Mouse (Mus musculus): Measurements from ENCODE around the gene Rnf8. TPM values are rescaled to one million over a fixed set of nuclear protein-coding genes. Genes with fewer than 3 reads are reported as not detected.
"Not testable (repeated sequence)": the region's sequence is repeated elsewhere in the genome, so short reads cannot be mapped to it uniquely, and the experiment has no call there.

Rnf8 gene
- total RNA-seq (2015; ENCODE audit: low replicate concordance) (62.0 and 77.1 TPM in 2 replicates), total RNA-seq (2017; ENCODE audit: low replicate concordance) (71.4 and 80.5 TPM in 2 replicates)

DNA sequence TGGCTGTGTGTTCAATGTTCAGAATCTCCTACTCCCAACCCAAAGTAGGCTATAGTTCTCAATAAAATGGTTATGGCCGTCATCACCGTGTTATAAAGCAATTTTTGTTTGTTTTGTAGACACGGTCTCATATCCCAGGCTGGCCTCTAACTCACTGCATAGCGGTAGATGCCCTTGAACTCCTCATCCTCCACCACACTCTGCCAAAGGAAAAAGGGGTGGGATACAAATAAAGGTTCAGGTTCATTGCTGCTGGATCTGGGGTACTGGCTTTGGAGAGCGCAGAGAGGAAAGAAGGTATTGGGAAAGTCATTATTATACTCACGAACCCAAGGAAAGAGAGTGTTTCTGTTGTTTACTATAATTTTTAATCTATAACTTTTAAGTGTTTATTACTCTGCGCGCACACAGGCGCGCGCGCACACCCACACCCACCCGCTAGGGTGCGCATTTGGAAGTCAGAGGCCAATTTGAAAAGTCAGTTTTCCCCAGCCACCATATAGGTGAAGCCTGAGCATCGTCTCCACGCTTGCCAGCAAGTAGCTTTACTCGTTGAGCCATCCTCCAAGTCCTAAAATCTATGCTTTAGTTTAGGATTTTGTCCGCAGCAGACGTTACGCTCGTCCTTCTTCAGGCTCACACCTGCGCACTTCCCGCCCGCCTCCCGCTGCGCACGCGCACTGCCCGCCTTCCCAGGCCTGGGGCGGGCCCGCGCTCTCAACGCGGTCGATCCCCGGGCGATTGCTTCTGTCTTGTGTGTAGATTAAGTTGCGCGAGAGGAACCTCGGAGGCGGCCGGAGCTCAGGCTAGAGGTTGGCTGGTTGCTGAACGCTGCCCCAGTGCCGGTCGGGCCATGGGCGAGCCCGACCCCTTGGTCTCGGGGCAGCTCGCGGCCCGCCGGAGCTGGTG is at the start of gene Rnf8, which contains the start of gene Gm28043:
TSS of gene Rnf8 (plus strand) at position 676 of the 909 bp plus-strand sequence.
TSS of gene Gm28043 (plus strand) at position 762 of the 909 bp plus-strand sequence.
- peak; percentile 89 for ATAC-seq (replicated peaks; ENCODE audit: low FRiP score, poor library complexity, severe bottlenecking)

DNA sequence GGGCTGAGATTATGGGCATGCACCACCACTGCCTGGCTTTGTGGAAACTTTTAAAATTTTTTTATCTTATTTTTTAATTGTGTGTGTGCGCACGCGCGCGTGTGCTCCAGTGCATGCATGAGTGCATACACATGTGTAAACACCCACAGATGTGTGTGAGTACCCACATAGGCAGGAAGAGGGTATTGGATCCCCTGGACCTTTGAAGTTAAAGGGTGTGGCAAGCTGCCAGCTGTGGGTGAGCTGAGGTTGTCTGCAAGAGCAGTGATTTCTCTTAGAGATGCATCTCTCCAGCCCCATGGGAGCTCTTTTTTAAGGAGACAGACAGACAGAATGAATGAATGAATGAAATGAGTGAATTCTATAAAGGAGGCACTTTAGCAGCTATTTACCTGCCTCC is 49.1 kb upstream of the Rnf8 start:
- no peak for ATAC-seq (replicated peaks; ENCODE audit: low FRiP score, poor library complexity, severe bottlenecking)

DNA sequence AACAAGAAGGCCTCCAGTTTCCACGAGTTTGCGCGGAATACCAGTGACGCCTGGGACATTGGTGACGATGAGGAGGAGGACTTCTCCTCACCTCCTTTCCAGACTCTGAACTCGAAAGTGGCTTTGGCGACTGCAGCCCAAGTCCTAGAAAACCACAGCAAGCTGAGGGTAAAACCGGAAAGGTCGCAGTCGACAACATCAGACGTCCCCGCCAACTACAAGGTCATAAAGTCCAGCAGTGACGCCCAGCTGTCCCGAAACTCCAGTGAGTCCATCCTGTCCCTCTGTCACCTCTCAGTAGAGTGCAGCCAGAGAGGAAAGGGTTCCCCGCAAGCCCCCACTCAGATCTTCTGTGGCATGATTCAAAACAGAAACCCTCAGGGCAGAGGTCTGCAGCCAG is 46.2 kb upstream of the Rnf8 start:
- ATAC-seq (replicated peaks; ENCODE audit: low FRiP score, poor library complexity, severe bottlenecking): no peak

DNA sequence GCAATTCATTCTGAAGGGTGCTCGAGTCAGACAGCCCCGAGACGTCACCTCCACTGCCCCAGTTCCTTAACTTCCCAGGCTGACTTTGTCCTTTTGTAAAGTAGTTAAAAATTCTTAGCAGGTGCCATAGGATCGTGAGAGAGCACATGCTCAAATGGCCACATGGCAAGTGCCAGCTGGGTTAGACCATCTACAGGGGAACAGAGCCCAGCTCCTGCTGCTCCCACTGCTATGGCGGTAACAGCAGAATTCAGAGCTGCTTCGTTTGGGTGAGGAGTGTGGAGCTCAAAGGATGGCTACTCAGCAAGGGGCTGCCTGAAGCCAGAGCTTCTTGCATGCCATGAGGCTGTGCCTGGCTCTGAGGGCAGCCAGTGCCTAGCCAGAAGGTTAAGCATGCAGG is 44.8 kb upstream of the Rnf8 start:
- no peak for ATAC-seq (replicated peaks; ENCODE audit: low FRiP score, poor library complexity, severe bottlenecking)

DNA sequence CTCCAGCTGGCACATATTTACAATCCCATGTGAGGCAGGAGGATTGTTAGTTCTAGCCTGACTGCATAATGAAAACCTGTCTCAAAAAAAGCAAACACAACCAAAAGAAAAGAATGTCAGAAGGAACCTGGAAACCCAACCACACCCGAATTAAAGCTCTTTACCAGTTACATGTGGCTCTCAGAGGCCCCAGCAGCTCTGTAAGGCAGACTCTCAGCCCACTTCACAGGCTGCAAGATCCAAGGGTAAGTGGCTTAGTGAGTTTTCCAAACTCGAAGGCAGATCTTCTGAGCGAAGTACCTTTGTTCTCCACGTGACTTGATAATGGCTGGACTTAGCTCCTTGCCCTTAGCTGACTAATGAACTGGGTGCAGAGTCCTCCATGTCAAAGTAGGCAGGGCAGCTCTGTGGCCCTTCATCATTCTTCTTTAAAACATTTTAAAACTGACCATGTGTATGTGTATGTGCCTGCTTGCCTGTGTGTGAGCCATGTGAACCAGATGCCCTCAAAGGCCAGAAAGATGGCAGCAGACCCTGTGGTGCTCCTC is 34.9 kb upstream of the Rnf8 start:
- no peak for ATAC-seq (replicated peaks; ENCODE audit: low FRiP score, poor library complexity, severe bottlenecking)

DNA sequence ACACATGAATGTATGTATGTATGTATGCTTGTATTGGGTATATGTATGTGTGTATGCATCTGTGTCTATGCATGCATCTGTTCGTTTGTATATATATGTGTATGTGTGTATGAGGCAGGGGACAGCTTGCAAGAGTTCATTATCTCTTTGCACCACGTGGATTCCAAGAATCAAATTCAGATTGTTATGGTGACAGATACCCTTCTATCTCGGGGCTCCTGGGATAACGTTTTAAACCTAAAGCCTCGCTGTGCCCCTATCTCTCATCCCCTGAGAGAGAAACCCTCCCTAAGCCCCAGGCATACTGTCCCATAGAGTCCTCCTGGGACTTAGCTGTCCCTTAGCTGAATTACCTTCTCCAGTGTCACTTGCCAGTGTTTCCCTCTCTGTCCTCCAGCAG is 31.0 kb upstream of the Rnf8 start:
- ATAC-seq (replicated peaks; ENCODE audit: low FRiP score, poor library complexity, severe bottlenecking): no peak

DNA sequence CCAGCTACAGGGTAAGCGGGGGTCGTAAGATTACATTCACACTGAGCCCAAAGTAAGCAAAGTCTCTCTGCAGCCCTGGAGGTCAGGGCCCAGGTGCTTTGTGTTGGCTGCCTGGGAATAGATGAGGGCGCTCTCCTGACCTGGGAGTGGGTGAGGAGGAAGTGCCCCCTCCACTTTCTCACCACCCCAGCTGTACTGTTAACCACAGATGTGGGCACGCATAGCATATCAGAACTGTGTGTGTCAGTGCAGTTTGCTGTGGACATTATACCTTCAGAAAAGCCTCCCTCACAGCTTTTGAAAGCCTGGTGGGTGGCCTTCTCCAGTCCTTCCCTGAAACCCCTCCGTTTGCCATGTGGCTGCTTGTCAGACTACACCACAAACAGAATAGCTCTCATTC is 30.3 kb upstream of the Rnf8 start:
- ATAC-seq (replicated peaks; ENCODE audit: low FRiP score, poor library complexity, severe bottlenecking): no peak

DNA sequence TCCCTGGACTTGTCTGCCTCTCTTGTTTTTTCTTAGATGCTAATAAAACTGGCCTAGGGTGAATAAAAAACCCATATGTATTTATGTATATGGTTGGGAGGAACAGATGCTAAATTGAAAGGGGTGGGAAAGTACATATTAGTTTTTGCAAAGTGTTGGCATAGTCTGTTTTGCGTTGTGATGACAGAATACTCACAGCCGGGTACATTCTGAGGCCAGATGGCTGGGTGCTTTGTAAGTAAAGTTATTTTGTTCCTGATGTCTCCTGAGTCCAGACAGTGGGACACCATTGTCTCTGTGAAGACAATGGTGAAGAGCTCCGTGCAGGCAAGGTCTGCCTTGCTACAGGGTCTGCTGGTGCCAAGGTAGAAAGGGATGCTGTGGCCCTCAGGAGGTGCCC is 29.9 kb upstream of the Rnf8 start:
- ATAC-seq (replicated peaks; ENCODE audit: low FRiP score, poor library complexity, severe bottlenecking): no peak

DNA sequence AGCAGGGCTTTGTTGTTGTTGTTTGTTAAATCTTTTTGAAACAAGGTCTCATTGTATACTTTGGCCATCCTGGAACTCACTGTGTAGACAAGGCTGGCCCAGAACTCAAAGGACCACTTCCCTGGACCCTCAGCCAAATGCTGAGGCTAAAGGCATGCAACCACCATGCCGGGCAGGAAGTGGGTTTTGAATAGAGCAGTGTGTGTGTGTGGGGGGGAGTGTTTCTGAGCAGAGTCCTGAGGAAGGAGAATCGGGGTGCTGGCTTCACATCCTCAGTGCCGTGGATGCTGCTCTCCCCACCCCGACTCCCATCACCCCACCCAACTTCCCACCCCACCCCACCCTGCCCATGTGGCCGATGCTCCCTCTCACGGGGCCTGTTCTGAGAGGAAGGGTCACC is 29.1 kb upstream of the Rnf8 start:
- no peak for ATAC-seq (replicated peaks; ENCODE audit: low FRiP score, poor library complexity, severe bottlenecking)

DNA sequence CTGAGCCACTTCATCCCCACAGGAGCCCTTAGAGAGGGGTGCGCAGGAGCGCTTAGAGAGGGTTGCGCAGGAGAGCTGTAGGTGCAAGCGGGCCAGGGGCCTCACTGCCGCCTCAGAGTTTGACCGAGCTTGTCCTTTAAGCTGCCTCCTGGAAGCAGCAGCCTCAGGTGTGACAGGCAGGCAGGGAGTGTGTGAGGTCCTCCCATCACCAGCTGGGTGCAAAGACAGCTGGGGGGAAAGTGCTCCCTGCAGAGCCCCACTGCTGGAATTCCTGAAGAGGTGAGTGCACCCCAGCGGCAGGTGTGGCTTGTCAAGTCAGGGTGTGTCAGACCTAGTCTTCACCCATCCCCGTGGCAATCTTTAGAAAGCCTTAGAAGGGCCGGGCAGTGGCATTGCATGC is 27.7 kb upstream of the Rnf8 start:
- ATAC-seq (replicated peaks; ENCODE audit: low FRiP score, poor library complexity, severe bottlenecking): no peak

DNA sequence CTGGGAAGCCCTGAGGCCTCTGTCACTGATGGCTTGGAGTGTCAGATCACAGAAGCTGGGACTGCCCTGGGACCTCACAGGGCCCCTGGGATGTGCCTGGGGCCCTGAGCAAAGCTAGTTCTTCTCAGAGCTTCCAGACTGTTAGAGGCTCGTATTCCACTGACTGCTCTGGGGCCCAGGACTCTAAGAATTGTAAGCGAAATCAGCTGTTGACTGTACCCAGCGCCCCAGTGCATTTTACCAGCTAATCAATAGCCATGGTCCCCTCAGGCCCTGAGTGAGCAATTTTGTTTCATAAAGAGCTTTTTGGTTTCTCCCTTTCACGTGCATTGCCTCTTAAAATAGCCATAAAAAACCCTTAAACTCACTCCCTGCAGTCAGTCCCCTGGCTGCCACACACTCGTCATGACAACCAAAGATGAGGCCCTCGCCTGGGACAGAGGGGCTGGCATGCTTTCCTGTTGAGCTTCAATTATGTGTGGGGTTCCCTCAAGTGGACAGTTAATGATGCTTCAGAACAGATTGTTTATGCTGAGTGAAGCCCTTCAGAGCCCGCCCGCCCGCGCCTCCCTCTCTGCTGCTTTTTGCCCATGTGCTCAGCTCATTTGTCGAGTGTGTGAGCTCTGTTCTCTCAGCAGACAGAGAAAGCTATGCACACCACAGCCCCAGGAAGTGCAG is 25.2 kb upstream of the Rnf8 start:
- ATAC-seq (replicated peaks; ENCODE audit: low FRiP score, poor library complexity, severe bottlenecking): no peak

DNA sequence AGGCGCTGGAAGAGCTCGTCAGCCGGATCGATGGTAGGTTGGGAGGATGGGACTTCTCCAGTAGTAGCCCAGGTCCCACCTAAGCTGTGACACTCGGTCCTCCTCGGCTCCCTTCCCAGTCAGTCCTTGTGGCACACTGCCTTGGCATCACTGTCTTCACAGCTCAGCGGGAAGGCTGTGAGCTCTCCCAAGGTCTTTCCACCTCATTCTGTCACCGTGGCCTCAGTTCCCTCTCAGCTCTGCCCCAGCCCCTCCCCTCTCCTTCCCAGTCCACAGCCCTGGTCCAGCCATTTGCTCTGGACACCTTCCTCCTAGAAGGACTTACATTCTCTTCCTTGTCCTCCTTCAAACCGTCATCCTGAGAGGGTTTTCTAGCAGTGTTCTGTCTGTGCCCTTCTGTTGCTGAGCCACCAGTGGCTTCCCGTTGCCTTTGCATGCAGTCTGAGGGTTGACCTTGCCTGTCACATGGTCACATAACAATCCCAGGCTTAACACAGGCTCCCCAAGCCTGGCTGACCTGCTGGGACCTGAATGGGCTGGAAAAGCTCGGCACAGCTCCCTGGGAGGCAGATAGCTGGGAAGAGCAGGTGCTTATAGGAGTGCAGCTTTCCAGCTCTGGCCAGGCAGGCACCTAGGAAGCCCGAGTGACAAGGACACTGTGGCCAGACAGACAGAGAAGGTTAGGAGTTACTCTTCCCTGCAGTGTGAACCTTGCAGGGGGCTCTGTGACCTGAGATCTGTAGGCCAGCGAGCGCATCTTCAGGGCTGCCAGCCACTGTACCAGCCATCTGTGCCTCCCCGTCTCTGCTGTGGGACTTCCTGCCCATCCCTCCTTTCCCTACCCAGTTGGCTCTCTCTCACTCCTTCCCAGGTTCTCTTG is 18.5 kb upstream of the Rnf8 start:
- ATAC-seq (replicated peaks; ENCODE audit: low FRiP score, poor library complexity, severe bottlenecking): no peak

DNA sequence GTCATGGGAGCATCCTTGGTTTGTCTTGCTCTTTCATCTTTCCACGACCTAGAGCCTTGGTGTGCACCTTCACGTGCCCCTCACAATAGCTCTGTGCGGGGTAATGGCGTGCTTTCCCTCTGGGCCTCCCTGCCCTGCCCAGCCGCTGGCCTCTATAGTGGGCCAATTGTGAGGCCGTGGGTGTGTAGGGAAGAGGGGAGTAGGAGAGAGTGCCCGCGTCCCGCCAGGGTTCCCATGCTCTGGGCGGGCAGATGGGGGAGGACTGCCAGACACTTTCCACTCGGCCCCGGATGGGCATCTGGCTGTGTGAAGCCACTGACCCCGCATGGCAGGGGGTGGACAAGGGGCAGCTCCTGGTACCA is 17.8 kb upstream of the Rnf8 start:
- no peak for ATAC-seq (replicated peaks; ENCODE audit: low FRiP score, poor library complexity, severe bottlenecking)

DNA sequence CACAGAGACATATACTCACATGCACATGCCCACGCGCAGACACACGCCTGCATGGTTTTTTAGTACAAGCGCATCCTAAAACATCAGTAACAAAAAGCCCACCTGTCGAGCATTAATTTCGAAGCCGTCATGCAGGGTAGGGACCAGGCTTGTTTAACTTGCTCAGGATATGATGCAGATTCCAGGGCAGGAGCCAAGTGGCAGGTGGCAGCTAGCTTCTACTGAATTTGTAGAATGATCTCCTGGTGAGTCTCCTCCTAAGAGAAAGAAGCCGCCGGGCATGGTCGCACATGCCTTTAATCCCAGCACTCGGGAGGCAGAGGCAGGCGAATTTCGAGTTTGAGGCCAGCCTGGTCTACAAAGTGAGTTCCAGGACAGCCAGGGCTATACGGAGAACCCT is 15.5 kb upstream of the Rnf8 start:
- ATAC-seq (replicated peaks; ENCODE audit: low FRiP score, poor library complexity, severe bottlenecking): no peak

DNA sequence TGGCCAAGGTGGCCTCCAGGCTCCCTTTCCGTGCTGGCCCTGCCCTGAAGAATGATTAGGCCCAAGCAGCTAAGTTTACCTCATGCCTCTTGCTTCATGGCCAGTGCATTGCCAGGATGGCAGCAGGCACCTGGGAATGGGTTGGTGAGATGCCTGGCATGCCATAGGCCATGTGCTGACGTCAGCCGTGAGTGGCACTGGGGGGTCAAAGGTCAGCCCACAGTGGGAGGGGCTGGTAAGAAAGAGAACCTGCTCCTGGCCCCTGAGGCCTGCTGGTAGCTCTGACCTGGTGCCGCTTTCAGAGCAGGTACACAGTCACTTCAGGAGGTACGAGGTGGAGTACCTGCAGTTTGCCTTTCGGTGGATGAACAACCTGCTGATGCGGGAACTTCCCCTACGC is 15.1 kb upstream of the Rnf8 start:
- ATAC-seq (replicated peaks; ENCODE audit: low FRiP score, poor library complexity, severe bottlenecking): no peak

DNA sequence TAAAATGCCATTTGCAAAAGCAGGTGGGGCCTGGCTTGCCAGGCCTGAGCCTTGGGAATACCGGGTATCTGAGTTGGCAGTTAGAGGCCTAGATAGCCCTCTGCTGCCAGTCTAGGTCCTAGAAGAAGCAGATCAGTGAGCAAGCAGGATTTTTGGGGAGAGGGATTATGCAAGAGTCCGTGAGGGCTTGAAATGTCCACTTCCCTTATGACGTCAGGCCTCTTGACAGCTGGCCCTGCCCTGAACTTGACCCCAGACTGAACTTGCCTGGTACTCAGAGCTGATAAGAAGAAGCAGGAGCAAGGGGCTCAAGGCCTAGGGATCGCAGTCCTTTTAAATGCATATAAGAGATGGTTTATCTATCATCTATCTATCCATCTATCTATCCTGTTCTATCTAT is 13.2 kb upstream of the Rnf8 start:
- no peak for ATAC-seq (replicated peaks; ENCODE audit: low FRiP score, poor library complexity, severe bottlenecking)

DNA sequence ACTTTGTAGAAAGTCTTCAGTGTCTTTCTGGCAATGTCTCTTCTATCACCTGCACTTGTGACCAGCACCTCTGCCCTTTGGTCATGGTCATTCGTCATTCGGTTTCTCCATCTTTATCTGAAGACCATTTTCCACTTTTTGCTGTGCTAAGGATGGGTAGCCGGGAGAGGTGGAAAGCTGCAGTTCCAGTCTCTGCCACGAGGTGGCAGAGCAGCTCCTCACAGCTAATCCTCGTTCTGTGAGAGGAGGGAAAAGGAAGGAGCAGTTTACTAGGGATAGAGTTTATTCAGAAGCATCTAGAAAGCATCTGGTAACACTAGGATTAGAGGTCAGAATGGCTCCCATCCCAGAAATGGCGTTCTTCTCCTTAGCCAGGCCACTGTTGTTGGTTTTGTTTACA is 11.3 kb upstream of the Rnf8 start:
- ATAC-seq (replicated peaks; ENCODE audit: low FRiP score, poor library complexity, severe bottlenecking): peak; percentile 66

DNA sequence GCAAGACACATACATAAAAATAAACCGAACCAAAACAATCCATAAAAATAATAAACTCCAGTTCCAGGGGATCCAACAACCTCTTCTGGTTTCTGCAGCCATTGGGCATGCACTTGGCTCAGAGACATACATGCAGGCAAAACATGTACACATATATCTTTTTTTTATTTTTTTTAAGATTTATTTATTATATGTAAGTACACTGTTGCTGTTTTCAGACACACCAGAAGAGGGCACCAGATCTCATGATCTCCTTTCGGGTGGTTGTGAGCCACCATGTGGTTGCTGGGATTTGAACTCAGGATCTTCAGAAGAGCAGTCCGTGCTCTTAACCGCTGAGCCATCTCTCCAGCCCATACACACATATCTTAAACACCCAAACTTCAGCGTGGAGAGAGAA is 1.1 kb upstream of the Rnf8 start:
- ATAC-seq (replicated peaks; ENCODE audit: low FRiP score, poor library complexity, severe bottlenecking): not testable (repeated sequence)

DNA sequence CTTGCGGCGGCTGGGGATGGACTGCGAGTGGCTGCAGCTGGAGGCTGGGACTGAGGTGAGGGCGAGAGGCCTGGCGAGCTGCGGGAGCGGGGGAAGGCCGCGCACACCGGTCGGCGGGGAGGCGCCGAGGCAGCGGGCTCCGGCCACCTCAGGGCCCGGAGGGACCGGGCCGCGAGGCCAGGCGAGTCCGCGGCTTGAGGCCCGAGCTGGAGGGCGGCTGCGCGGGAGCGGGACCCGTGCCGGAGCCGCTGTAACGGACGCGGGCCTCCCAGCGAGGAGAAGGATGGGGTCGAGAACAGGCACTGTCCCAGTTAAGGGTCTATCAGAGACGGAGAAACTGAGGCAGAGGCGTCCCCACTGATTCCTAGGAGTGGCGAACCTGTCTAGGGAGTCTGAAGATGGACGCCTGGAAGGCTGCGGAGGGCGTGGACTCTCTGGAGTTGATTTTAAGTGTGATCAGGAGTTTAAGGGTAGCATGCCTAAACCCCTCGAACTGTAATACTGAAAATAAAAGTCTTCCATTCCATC is 498 bp downstream of the Rnf8 start:
- peak; percentile 53 for ATAC-seq (replicated peaks; ENCODE audit: low FRiP score, poor library complexity, severe bottlenecking)

DNA sequence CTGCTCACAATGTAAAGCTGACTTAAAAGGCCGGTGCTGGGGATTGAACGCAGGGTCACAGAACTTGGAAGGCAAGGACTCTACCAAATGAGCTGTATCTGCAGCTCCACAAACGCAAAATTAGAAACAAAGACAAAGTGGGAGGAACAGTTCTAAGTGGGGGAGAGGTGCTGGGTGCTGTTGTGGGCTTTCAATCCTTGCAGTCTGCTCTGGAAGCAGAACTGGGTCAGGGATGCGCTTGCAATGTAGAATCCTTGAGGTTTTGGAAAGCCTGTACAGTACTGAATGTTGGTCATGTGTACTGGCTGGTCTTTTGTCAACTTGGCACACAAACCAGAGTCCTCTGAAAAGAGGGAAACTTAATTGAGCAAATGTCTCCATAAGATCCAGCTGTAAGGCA is 1.0 kb downstream of the Rnf8 start:
- ATAC-seq (replicated peaks; ENCODE audit: low FRiP score, poor library complexity, severe bottlenecking): no peak

Measured in erythroid progenitor cell, adult 5-6 weeks (primary cell).